Mouse (Mus musculus) induced T-regulatory cell, adult 2 months (primary cell): ENCODE measurements around the gene Uts2b.

Source experiments
- DNase-seq: peaks from one replicate; pipeline ENCODE4 v3.0.0-alpha.2; 2012; ENCODE audit warnings: low read depth

Gene Uts2b

GRCm38 (mm10) chr16:27370191-27370590 is at the start of gene Uts2b:
Gene Uts2b (minus strand): TSS chr16:27370239.
- DNase-seq: no peak

- no peak for DNase-seq
Measured at GRCm38 (mm10) chr16:27417632-27418031, 47.6 kb upstream of the Uts2b start.

DNA sequence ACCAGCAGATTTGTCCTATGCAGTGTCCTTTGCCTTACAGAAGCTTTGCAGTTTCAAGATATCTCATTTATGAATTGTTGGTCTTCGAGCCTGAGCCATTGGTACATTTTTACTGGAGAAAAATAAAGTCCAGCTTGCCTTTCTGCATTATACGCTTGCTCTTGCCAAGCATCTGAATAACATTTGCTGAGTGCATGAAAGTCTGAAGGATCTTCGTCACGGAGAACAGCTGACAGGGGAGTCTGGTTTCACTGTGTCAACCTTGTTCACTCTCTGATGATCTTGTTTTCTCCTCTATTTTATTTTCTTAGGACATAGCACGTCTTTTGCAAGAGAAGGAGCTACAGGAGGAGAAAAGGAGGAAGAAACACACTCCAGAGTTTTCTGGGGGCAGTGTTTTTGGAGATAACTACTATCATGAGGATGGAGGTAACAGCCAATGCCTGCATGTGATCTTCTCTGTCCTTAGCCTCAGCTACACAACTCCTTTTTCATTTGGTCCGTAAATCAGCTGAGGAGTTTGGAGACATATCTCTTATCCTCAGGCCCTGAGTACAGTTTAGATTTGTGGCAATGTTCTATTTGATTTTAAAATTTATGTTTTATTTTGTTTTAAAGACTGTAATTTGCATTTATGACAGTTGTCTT is 47.0 kb upstream of the Uts2b start:
- DNase-seq: no peak

DNA sequence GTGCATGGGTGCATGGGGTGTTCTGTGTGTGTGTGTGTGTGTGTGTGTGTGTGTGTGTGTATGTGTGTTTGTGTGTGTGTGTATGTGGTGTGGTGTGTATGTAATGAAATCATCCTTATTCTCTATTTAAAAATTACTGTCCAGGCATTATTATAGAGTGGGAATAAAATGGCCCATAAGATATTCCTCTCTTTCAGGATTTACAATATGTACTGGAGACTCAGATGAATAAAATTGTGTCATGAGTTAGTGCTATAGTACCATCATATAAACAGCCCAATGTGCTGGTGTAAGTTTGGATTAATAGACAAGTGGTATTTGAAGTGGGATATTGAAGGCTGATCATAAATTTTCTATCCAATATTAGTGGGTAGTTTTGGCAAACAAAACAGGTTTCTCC is 34.1 kb upstream of the Uts2b start:
- DNase-seq: no peak

DNA sequence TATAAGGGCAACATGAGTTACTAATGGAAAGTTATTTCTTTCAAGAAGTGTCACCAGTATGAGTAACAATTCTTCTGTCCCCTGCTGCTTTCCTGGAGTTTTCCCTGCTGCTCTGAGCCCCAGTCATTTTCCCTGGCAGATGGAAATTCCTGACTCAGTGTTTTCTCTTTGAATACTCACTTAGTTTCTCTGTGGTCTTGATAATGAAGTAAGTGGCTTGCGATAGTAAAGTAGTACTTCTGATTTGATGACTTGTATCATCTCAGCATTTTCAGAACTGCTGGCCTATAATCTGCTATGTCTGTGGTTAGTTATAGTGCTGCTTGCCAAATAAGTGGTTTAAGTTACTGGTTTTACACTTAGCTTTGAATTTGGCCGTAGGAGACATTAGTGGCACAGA is 31.5 kb upstream of the Uts2b start:
- DNase-seq: no peak

- peak; percentile 17 for DNase-seq
Measured at GRCm38 (mm10) chr16:27399719-27400253, 29.7 kb upstream of the Uts2b start.

GRCm38 (mm10) chr16:27399026-27399718 is 29.1 kb upstream of the Uts2b start:
- no peak for DNase-seq

DNA sequence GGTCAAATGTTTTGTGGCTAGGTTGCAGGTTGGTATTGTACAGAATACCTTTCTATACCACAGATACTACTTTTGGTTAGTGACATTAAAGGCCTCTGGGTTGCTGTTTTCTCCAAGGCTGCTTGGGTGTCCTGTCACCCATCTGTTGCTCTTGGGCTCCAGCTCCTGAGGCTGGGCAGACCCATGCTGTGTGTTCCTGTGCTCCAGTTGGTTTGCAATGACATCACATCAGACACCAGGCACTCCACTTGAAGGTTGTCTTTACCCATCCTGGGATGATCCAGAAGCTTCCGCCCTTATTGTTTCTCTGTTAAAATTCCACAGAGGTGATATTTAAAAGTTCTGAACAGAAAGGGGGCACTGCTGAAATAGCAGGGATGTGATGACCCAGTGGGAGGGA is 26.9 kb upstream of the Uts2b start:
- no peak for DNase-seq

GRCm38 (mm10) chr16:27395251-27396037 is 25.4 kb upstream of the Uts2b start:
- DNase-seq: no peak

DNA sequence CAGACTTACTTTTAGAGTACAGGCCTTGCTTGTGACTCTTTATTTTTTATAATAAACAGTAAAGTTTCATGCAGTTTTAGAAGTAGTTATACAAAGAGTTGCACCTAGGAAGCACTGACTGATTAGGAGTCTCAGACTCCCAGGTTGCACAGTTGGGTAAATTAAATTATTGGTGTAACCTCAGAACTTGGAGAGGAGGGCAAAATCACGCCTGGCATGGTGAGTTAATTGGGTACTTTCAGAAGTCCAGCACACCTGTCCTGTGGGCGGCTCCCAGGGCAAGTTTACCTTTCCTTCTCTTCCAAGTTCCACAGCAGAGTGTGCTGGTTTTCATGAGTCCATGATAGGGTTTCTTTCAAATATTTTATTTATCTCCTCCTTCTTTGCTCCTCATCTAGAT is 21.8 kb upstream of the Uts2b start:
- no peak for DNase-seq

DNA sequence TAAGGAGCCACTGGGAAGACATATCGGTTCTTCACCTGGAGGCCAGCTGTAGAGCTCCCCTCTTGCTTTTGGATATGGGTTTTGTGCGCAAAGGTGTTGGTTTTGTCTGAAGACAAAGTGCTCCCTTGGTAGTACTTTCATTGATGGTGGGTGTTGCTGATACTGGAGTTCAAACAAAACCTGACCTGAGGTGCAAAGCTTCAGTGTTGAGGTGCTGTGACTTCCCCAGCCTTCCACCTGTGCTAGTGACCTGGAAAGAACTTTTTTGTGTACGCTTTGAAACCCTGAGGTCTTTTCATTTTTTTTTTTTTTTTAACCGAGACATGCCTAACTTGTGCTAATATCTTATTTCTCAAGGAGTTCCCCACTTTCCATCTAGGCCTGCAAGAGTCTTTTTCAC is 20.3 kb upstream of the Uts2b start:
- peak; percentile 10 for DNase-seq

DNA sequence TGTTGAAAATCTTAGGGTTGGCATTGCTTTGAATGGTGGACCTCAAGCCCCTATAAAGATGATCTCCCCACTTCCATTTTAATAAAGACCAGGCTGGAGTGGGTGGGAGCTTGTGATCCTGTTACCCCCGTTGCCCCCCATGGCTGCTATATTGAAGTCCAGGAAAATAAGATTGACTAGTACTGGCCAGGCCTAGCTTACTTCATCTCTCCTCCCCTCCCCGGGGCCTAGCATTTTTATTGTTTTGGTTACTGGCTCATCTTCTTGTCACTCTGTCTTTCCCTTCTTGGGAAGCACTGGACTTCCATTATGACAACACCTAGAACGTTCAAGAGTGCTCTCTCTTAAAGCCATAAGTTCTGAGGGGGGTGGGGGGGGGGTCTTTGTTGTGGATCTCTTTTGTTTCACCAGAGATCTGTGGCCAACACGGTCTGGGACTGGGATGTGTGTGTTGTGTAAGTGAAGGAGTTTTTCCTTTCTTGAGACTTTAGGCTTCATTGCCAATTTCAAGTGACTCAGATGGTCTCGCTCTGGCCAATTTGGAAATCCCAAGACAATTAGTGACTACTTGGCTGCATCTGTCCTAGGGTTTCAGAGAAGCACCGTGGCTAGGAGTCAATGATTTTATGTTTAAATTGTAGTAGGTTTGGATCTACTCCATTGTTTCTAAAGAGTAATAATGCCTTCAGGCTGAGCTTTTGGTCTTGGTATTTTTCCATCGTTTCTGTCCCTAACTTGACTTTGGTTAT is 19.7 kb upstream of the Uts2b start:
- DNase-seq: peak; percentile 28

DNA sequence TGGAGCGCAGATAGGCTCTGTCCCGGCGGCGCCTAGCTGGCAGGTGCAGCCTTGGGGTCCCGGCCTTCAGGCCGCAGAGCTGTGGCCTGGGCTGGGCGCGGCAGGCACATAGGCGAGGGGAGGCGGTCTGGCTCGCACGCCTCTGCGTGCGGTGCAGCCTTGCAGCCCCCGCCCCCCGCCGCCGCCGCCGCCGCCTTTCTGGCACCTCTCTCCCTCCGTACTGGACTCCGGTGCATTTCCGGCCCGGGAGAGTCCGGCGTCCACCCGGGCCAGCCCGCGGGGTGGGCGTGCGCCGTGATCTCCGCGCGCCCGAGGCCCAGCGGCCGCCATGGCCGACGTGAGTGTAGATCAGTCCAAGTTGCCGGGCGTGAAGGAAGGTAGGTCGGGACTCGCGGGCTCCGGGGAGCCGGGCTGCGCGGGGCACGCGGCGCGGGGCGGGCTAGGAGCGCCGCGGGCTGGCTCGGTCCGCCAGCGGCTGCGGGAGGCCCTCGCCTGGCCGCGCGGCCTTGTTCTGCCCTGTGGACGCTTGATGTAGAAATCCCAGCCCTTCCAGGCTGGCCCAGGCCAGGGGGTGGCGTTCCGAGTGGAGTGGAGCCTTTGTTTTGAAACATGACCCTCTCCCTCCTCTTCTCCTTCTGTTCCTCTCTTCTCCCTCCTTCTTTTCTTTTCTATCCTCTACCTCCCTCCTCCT is 18.9 kb upstream of the Uts2b start, which contains the start of gene Ccdc50:
TSS of gene Ccdc50 (plus strand) at position 109 of the 691 bp plus-strand sequence.
- DNase-seq: peak; percentile 69

- DNase-seq: peak; percentile 65
Measured at GRCm38 (mm10) chr16:27387634-27388611, 17.9 kb upstream of the Uts2b start.

DNA sequence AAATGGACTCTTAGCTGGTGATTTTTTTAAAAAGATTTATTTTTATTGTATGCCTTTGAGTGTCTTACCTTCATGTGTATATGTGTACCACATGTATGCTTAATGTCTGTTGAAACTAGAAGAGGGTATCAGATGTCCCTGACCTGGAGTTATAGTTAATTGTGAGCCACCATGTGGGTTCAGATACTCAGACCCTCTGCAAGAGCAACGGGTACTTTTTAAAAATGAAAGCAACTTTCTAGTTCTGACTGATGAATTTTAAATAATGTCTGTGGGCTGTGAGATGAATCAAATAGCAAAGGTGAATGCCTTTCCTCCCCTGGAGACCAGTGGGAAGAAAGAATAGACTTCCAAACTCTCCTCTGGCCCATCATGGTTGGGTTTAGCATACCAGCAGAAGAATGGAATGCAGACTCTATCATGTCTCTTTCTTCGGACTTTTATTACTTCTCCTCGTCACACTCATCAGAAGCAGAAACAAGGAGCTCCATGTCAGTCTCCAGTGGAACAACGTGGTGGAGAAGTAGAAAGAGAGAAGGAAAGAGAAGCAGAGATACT is 16.9 kb upstream of the Uts2b start:
- peak; percentile 9 for DNase-seq

- DNase-seq: no peak
Measured at GRCm38 (mm10) chr16:27385649-27386048, 15.6 kb upstream of the Uts2b start.

DNA sequence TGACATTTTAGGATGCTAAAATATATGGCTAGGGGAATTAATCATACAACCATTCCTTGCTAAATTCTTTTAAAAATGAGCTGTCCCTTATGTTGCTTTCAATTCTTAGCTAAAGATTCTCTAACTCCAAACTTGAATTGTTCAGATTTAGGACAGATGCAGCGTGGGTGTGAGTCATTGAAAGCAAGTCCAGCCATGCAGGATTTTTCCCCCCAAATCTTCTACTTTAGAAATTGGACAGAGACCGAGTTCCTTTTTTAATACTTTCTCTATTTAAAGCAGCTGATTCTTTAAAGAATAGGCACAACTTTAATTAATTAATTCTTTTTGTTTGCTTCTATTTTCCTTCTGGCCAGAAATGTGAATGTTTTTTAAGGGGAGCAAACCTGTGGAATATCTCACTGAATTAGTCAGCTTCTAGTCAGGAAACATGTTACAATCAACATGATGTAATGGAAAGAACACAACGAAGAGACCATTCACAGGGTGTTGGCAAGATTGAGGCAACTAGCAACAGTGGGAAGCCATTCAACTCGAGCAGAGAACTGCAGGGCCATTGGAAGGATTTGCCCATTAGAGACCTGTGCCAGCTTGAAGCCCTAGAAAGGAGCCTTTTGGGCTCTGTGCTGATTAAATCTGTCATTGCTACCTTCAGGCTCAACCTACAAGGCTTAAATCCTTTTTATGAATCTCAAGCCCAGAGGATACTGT is 15.0 kb upstream of the Uts2b start:
- no peak for DNase-seq

DNA sequence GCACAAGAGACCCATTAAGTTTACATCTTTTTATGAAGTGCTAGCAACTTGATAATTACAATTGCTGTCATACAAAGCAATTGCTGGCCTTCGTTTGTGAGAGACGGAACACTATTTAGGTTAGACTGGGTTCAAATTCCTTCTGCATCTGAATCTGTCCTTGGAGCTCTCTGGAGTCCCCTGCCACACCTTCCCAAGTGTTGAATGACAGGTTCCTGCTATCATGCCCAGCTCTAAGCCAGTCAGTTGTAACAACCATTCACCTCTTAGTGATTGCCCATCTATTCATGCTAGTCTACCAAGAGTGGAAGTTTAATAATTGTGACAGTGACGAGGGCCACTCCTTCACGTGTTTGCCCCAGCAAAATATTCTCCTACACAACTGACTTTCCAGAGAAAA is 12.2 kb upstream of the Uts2b start:
- no peak for DNase-seq

GRCm38 (mm10) chr16:27376556-27376955 is 6.5 kb upstream of the Uts2b start:
- no peak for DNase-seq
